Mouse (Mus musculus): ENCODE measurements around the gene Fcgr1. TPM values are rescaled to one million over a fixed set of nuclear protein-coding genes. Genes with fewer than 3 reads are reported as not detected.

Gene Fcgr1
- total RNA-seq, 2 experiments from 2014 or later, result 3.8 TPM; not detected in 1

GRCm38 (mm10) chr3:96255926-96256593 lies 37.7 kb downstream of the Fcgr1 start:
- ATAC-seq (replicated peaks; ENCODE audit: low FRiP score, poor library complexity, severe bottlenecking), result no peak

GRCm38 (mm10) chr3:96254683-96255355 lies 39.0 kb downstream of the Fcgr1 start:
- peak; percentile 90 for ATAC-seq (replicated peaks; ENCODE audit: low FRiP score, poor library complexity, severe bottlenecking)

- no peak for ATAC-seq (replicated peaks; ENCODE audit: low FRiP score, poor library complexity, severe bottlenecking)
Measured at GRCm38 (mm10) chr3:96251787-96252186, 42.0 kb downstream of the Fcgr1 start.

- ATAC-seq (replicated peaks; ENCODE audit: low FRiP score, poor library complexity, severe bottlenecking), result no peak
Measured at GRCm38 (mm10) chr3:96250890-96251289, 42.9 kb downstream of the Fcgr1 start.

- no peak for ATAC-seq (replicated peaks; ENCODE audit: low FRiP score, poor library complexity, severe bottlenecking)
Measured at GRCm38 (mm10) chr3:96249034-96249345, 44.8 kb downstream of the Fcgr1 start.

- no peak for ATAC-seq (replicated peaks; ENCODE audit: low FRiP score, poor library complexity, severe bottlenecking)
Measured at GRCm38 (mm10) chr3:96248141-96249033, 45.4 kb downstream of the Fcgr1 start.

GRCm38 (mm10) chr3:96247356-96248140 lies 46.2 kb downstream of the Fcgr1 start:
- no peak for ATAC-seq (replicated peaks; ENCODE audit: low FRiP score, poor library complexity, severe bottlenecking)

DNA sequence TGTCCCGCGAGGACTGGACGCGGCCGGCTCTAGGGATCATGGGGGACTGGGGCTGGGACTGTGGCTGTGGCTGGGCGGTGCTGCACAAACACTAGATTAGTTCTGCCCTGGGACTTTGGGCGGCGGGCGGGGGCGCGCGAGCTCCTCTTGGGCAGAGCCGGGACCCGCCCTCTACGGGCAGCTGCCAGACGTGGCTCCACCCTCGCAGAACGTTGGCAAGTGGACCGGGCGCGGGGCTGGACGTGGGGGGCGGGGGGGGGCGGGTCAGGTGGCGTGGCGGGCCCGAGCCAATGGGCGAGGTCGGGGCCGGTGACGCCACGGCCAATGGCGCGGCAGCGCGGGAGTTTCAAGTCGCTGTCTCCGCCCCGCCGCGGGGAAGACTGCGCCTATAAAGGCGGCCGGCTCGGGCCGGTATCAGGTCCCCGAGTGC lies 47.3 kb downstream of the Fcgr1 start, which contains the start of gene Hist2h3c1:
Hist2h3c1 (plus strand) TSS at position 259 of the 430 bp plus-strand sequence.
- peak; percentile 67 for ATAC-seq (replicated peaks; ENCODE audit: low FRiP score, poor library complexity, severe bottlenecking)

GRCm38 (mm10) chr3:96246018-96246417 lies 47.8 kb downstream of the Fcgr1 start:
- ATAC-seq (replicated peaks; ENCODE audit: low FRiP score, poor library complexity, severe bottlenecking), result peak; percentile 58

DNA sequence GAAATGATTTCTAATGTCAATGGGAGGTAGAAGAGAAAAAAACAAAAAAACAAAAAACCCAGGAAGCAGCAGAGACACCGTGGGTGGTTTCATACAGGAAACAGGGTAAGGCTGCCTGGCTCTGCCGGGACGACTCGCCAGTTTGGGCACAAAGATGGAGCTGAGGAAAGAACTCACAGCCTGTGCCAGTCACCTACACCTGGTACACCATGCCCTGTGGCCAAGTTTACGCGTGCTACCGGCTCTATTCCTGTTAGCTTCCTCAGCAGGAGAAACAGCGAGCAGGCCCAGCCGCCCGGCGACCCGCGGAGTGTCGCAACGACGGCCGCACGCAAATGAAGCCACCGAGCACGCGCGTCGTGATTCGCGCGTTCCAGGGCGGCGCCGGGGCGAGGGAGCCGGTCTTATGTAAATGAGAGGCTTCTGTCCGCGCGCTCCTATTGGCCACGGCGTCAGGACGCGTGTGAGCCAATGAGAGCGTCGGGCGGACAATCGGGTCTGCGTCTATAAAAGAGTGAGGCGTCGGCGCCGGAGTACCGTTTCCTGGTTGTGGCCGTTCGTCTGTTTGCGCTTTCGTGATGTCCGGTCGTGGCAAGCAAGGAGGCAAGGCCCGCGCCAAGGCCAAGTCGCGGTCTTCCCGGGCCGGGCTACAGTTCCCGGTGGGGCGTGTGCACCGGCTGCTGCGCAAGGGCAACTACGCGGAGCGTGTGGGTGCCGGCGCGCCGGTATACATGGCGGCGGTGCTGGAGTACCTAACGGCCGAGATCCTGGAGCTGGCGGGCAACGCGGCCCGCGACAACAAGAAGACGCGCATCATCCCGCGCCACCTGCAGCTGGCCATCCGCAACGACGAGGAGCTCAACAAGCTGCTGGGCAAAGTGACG lies 48.5 kb downstream of the Fcgr1 start, which contains the start of gene Hist2h2aa1:
Hist2h2aa1 (plus strand) TSS at position 495 of the 884 bp plus-strand sequence.
- ATAC-seq (replicated peaks; ENCODE audit: low FRiP score, poor library complexity, severe bottlenecking), result peak; percentile 55

DNA sequence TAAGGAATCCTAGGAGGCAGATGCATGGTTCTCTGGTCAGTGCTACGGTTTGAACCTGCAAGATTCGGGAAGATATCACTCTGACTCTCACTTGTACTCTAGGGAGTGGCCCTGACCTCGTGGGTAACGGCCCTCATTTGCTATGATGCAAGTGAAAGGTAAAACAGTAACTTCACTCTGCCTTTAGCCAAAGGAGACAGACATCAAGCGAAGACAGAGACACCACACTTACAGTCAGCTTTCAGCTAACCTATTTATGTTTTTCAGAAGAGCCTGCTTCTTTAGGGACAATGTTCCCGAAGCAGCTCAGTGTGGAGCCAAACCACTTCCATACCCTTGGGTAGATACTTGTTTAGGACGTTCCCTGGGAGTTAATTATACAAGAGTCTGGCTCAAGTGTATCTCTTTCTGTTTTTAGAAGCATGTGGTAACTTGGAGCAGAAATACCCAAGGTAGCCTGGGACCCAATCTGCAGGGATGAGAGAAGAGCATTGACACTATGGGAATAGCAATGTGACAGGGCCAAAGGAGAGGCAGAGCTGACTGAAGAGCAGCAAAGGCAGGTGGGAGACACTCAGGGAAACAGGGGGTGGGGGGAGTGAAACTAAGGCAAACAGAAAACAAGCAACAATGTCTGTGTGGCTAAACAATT lies 49.7 kb downstream of the Fcgr1 start:
- ATAC-seq (replicated peaks; ENCODE audit: low FRiP score, poor library complexity, severe bottlenecking), result no peak

- ATAC-seq (replicated peaks; ENCODE audit: low FRiP score, poor library complexity, severe bottlenecking), result no peak
Measured at GRCm38 (mm10) chr3:96240799-96241197, 53.0 kb downstream of the Fcgr1 start.

DNA sequence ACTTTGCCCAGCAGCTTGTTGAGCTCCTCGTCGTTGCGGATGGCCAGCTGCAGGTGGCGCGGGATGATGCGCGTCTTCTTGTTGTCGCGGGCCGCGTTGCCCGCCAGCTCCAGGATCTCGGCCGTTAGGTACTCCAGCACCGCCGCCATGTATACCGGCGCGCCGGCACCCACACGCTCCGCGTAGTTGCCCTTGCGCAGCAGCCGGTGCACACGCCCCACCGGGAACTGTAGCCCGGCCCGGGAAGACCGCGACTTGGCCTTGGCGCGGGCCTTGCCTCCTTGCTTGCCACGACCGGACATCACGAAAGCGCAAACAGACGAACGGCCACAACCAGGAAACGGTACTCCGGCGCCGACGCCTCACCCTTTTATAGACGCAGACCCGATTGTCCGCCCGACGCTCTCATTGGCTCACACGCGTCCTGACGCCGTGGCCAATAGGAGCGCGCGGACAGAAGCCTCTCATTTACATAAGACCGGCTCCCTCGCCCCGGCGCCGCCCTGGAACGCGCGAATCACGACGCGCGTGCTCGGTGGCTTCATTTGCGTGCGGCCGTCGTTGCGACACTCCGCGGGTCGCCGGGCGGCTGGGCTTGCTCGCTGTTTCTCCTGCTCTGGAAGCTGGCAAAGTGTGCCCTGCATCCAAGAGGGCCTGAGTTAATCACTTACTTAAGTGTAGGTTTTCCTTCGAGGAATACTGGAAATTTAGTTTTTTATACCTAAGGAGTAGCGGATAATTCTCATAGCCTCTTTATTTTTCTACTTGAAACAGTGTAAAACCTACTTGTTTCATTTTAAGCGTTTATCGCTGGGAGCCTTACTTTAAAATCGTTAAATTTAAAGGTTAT lies 53.6 kb downstream of the Fcgr1 start, which contains the start of gene Hist2h2aa2:
Hist2h2aa2 (minus strand) TSS at position 328 of the 850 bp plus-strand sequence.
- ATAC-seq (replicated peaks; ENCODE audit: low FRiP score, poor library complexity, severe bottlenecking), result peak; percentile 53

DNA sequence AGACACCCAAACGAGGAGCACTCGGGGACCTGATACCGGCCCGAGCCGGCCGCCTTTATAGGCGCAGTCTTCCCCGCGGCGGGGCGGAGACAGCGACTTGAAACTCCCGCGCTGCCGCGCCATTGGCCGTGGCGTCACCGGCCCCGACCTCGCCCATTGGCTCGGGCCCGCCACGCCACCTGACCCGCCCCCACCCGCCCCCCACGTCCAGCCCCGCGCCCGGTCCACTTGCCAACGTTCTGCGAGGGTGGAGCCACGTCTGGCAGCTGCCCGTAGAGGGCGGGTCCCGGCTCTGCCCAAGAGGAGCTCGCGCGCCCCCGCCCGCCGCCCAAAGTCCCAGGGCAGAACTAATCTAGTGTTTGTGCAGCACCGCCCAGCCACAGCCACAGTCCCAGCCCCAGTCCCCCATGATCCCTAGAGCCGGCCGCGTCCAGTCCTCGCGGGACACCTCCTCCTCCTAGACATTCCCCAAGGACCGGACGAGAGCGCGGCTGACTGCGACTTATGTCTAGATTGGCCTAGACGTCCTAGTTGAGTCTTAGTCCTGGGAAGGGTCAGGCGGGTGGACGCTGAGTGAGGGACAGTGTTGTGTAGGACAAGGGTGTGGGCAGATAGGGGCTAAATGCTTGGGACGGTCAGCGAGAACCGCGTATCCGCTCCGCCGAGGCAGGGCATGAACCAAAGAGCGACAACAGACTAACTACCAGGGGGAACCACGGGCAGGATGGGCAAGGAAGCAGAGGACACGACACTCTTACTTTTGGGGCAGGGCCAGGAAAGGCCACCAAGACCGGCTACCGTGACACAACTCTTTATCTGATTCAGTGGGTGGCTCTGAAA lies 54.6 kb downstream of the Fcgr1 start, which contains the start of gene Hist2h3c2:
Hist2h3c2 (minus strand) TSS at position 174 of the 840 bp plus-strand sequence.
- peak; percentile 68 for ATAC-seq (replicated peaks; ENCODE audit: low FRiP score, poor library complexity, severe bottlenecking)

GRCm38 (mm10) chr3:96237904-96238511 lies 55.8 kb downstream of the Fcgr1 start:
- peak; percentile 8 for ATAC-seq (replicated peaks; ENCODE audit: low FRiP score, poor library complexity, severe bottlenecking)
